Mouse (Mus musculus) heart, adult 2 months (tissue): Measurements from ENCODE around the gene Fezf2.

Experiments used
- CTCF ChIP-seq: fragments of 200-600 bp; IDR thresholded peaks from 2 replicates; pipeline ENCODE4 v1.8.1; 2022; ENCODE audit warnings: antibody characterized with exemption, mild to moderate bottlenecking, moderate library complexity
- EP300 ChIP-seq: fragments of 200-500 bp; IDR thresholded peaks from 2 replicates; pipeline ENCODE4 v1.6.1; 2011; ENCODE audit warnings: low read depth, low read length, control low read depth; ENCODE audit not compliant: insufficient read depth
- POLR2A ChIP-seq: fragments of 200-500 bp; IDR thresholded peaks from 2 replicates; pipeline ENCODE4 v1.6.1; 2011; ENCODE audit warnings: mild to moderate bottlenecking, low read depth, low read length, control low read depth; ENCODE audit not compliant: insufficient read depth

GRCm38 (mm10) chr14:12391167-12391566 lies 43.2 kb upstream of the Fezf2 start:
- TF ChIP-seq POLR2A (no peak), CTCF (no peak), EP300 (no peak)
